Mouse (Mus musculus) kidney, adult 10 weeks (tissue): ENCODE measurements around the gene Tmc6. TPM values are rescaled to one million over a fixed set of nuclear protein-coding genes. Genes with fewer than 3 reads are reported as not detected.

Experiments used
- polyA plus RNA-seq: library from polyadenylated mRNA; stranded (reverse); fragments of 350-450 nt; fragmentation: Illumina TruSeq; extraction: RNeasy Lipid Tissue Mini Kit (QIAGEN cat#74804); gene quantifications from one replicate; pipeline ENCODE4 v1.2.3, GENCODE M21; 2014; ENCODE audit warnings: low read depth, low replicate concordance

Tmc6 gene
- polyA plus RNA-seq = 0.93 TPM

GRCm38 (mm10) chr11:117781993-117782704, at the start of gene Tmc6, which contains the start of gene Tmc8:
Gene Tmc6 (minus strand): TSS chr11:117782198.
Gene Tmc8 (plus strand): TSS chr11:117782076.

DNA sequence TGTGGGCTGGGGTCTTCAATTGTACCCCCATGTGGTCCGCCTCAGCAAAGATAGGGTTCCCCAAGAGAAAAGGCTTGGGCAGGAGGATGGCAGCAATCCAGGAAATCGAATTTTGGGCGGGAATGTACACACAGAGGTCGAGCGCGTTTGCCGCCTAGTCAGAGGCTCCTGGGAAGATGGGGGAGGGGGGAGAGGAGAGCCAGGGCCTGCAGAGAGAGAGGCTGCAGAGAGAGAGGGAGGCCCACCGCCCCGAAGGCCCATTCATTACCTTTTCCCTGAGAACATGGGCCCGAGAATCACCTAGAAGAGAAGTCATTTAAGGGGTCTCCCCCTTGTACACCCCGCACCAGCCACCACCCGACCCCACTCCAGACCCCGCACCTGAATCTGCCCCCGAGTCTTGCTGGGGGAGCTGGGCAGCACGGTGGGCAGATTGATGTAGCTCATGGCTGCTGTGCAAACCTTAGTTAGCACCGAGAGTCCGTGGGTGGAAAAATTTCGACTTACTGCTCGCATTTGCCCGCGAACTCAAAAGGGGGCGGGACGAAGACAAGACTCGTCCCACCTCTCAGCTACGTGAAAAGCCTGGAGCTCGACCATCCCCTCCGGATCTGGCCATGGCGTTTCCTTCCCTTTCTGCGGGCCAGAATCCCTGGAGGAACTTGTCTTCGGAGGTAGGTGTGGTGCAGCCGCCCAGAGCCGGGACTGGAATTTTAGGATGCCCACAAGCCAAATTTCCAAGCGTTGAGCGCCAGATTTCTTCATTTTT, 43.5 kb upstream of the Tmc6 start, which contains the start of the genes Afmid and Tk1:
TSS of gene Afmid (plus strand) at position 592 of the 769 bp plus-strand sequence.
TSS of gene Tk1 (minus strand) at position 760 of the 769 bp plus-strand sequence.

DNA sequence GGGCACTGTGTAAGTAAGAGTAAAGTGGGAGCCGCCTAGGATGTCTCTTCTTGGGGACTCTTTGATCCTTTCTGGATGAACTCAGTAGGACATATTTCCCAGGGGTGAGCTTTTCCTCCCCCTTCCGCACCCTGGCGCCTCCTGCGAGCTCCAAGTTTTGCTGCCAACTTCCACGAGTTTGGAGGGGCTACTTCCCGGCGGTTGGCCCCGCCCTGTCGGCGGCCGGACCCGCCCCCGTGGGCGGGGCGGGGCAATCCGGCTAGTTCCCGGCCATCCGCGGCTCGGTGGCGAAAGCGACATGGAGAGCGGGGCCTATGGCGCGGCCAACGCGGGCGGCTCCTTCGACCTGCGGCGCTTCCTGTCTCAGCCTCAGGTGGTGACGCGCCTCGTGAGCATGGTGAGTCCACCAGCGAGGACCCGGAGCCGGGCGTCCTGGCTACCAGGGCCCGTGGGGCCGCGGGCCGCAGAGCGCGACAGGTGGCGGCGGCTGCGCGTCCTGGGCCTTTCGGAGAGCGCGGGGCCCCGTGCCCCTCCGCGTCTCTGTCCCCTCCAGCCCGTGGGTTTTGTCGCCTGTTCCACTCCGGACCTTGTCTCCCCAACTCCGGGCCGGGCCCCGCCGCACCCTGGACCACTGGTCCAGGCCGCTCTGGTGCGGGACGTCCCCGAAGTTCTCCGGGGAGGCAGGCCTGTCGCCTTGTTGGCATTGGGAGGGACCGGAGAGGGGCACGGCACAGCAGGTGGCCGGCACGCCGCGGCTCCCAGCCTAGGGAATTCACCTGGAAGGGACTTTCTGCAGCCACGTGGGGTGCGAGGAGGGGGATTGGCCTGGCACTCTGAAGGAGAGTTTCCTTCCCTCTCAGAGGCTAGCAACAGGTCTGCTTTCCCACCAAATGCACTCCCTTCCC, 27.7 kb upstream of the Tmc6 start, which contains the start of the genes Gm20708 and Syngr2:
TSS of gene Gm20708 (plus strand) at position 262 of the 905 bp plus-strand sequence.
TSS of gene Syngr2 (plus strand) at position 262 of the 905 bp plus-strand sequence.

DNA sequence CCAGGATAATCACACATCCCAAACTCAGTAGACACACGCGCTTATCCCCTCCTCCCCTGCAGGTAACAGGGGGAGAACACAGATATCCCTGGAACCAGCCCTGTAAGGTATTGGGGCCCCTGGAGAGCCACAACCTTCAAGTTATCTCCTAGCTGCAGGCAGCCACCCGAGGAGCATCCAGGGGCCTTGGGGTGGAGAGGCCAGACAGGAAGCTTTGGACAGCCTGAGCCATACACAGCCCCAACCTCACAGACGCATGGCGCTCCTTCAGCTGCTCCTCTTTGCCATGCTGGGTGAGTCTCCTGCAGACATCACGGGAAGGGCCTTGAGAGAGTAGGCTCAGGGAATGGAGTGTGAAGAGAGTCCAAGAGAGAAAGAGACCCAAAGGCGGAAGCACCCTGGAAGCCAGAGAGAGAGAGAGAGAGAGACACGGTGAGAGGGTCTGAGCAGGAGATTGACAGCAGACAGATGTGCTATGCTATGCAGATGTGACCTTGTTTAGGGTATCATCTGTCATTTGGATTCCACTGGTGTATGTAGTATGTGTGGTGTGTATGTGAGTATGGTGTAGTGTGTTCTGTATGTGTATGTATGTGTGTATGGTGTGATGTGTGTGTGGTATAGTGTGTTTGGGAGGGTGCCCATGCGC, 15.6 kb upstream of the Tmc6 start, which contains the start of gene 6030468B19Rik:
TSS of gene 6030468B19Rik (plus strand) at position 150 of the 649 bp plus-strand sequence.

Other genes starting within 250 kb of the Tmc6 start
- 4.9 TPM for gene Tnrc6c, start 127.9 kb downstream of the Tmc6 start, polyA plus RNA-seq
- not detected for gene Tmc8, start 122 bp downstream of the Tmc6 start, polyA plus RNA-seq
- gene 6030468B19Rik, start 15.5 kb upstream of the Tmc6 start, polyA plus RNA-seq = not detected
- 20.1 TPM for gene Gm20708, start 27.5 kb upstream of the Tmc6 start, polyA plus RNA-seq
- gene Syngr2, start 27.5 kb upstream of the Tmc6 start, polyA plus RNA-seq = 5.9 TPM
- 7.1 TPM for gene Afmid, start 43.7 kb upstream of the Tmc6 start, polyA plus RNA-seq
- gene Tk1, start 43.9 kb upstream of the Tmc6 start, polyA plus RNA-seq = not detected
- gene Birc5, start 67.1 kb upstream of the Tmc6 start, polyA plus RNA-seq = 0.57 TPM
- not detected for gene Tmem235, start 78.6 kb upstream of the Tmc6 start, polyA plus RNA-seq
- gene Tha1, start 91.3 kb upstream of the Tmc6 start, polyA plus RNA-seq = 0.24 TPM
- gene Socs3, start 187.8 kb upstream of the Tmc6 start, polyA plus RNA-seq = 0.20 TPM
- gene Pgs1, start 204.1 kb upstream of the Tmc6 start, polyA plus RNA-seq = 2.5 TPM